Mouse (Mus musculus): ENCODE results near the gene Farp2.
"Not testable (repeated sequence)": the region's sequence is repeated elsewhere in the genome, so short reads cannot be mapped to it uniquely, and the experiment has no call there.

Gene Farp2

GRCm38 (mm10) chr1:93635091-93635579 lies 123.3 kb downstream of the Farp2 start:
- peak in 1 of 2 experiments; percentile 54 for DNase-seq (ENCODE audit: low spot score in 2 of 2)

DNA sequence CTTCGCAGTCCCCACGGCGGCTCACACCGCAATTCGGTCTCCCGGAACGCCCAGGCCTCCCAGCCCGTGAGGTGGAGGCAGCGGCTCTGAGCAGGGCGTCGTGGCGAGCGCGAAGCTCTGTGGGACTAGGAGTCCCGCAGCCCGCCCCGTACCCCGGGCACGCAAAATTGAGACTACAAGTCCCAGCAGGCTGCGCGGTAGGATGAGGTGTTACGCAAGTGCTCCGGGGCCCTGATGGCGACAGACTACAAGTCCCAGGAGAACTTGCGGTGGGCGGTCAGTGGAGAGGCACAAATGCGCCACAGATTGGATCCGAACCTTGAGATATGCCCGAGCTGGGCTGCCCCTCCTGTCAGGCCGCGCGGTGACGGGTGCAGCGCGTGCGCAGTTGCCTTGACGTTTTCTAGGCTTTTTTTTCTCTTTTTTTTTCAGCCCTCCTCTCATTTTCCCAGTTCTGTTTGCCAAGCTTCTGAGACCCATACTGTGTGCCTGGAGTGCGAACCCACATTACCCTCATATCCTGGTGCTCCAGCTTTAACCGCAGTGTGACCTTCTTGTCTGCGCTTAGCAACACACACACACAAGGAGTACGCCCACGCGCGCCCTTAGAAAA lies 123.8 kb downstream of the Farp2 start:
- peak; percentile 97 to 99 for DNase-seq (ENCODE audit: low spot score in 2 of 2)

GRCm38 (mm10) chr1:93636211-93636897 lies 124.5 kb downstream of the Farp2 start:
- DNase-seq (ENCODE audit: low spot score in 2 of 2): no peak

DNA sequence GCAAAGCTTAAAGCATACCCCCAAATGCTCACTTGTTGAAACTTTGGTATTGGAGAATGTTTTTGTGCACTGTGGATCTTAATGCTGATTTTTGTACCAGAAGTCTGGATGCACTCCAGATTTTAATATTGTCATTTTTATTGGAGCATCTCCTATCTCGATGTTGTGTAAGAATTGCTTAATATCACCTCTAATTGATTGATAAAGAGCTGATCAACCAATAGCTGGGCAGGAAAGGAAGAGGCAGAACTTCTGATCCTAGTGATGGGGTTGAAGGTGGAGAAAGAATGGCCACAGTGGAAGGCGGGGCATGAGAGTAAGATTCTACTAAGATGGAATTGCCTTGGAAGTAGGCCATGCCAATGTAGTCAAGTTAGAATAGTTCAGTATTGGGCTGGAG lies 130.1 kb downstream of the Farp2 start:
- no peak for DNase-seq (ENCODE audit: low spot score in 2 of 2)

DNA sequence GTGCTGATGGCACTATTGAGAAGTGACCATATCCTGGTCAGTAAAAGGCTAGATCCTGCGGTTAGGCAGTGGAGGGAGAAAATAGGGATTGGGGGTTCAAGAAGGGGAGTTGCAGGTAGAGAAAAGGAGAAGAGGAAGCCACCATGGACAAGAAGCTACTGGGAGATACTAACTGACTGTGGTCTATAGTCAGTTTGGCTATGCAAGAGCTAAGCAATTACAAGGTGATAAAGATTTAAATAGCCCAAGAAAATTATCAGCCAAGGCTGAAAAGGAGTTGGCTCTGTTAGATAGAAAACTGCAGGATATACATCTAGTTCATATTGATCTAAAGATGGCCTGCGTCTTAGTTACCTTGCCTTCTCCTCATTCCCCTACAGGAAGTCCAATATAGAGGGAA lies 130.8 kb downstream of the Farp2 start:
- no peak for DNase-seq (ENCODE audit: low spot score in 2 of 2)

DNA sequence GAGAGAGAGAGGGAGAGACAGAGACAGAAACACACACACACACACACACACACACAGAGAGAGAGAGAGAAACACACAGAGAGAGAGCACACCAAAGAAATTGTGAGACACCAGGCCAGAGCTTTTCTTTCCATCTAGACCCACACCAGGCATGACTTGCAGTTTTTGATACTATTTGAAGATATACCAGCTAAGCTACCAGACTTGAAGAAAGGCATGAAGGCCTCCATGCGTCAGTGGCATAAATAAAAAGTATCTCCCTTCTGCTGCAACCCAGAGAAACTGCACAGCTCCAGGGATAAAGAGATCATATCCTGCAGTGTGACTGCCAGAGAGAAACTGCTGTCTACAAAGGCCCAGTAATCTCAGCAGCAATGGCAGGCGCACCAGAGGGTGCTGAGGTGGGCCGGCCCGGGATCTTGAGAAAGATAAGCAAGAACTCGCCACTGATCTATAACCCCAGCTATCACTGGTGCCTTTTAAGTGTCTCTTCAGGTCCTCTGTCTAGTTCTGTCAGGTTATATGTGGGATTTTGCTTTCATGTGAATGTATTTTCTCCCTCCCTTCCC lies 137.8 kb downstream of the Farp2 start:
- DNase-seq (ENCODE audit: low spot score in 2 of 2): no peak

- no peak for DNase-seq (ENCODE audit: low spot score in 2 of 2)
These were observed 142.4 kb downstream of the Farp2 start for GRCm38 (mm10) chr1:93654275-93654674.

- DNase-seq (ENCODE audit: low spot score in 2 of 2): no peak
These were observed 142.9 kb downstream of the Farp2 start for GRCm38 (mm10) chr1:93654798-93655197.

GRCm38 (mm10) chr1:93656325-93657024 lies 144.6 kb downstream of the Farp2 start:
- DNase-seq (ENCODE audit: low spot score in 2 of 2): peak in 1 of 2 experiments; percentile 14

- DNase-seq (ENCODE audit: low spot score in 2 of 2): no peak
These were observed 145.1 kb downstream of the Farp2 start for GRCm38 (mm10) chr1:93657025-93657360.

DNA sequence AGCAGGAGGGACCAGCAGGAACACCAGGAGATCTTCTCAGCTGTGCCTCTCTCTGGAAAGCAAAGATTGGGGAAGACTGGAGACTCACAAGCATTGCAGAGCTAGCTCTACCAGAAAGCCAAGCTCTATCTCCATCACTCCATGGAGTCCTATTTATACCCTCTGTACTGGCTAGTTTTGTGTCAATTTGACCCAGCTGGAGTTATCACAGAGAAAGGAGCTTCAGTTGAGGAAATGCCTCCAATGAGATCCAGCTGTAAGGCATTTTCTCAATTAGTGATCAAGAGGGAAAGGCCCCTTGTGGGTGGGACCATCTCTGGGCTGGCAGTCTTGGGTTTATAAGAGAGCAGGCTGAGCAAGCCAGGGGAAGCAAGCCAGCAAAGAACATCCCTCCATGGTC lies 146.7 kb downstream of the Farp2 start, which contains the start of gene Stk25:
Gene Stk25 (minus strand): TSS at position 101 of the 400 bp plus-strand sequence.
- not testable (repeated sequence) for DNase-seq (ENCODE audit: low spot score in 2 of 2)

DNA sequence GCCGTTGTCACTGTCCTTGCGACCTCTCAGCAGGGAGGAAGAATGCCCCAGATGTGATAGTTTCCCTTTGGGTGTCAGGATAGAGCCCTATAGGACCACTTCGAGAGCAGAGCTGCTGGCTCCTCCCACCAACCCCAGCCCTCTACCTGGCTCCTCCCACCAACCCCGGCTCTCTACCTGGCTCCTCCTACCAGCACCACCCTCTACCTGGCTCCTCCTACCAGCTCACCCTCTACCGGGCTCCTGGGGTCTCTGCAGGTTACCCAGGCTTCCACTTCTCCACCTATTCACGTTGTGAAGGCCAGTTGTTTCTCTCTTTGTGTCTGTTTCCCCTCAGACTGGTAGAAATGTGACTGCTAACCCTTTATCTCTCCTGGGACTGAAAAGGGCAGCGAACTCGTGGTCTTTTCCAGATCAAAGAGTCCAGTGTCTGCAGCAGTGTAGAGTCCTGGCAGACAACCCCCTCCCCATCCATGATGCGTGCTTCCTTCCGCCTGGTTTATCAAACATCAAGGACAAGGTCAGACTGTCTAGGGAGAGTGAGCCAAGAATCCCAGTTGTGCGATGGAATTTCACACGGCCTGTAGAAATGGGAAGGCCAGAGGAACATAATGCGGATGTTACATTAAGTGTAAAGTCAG lies 156.0 kb downstream of the Farp2 start:
- no peak for DNase-seq (ENCODE audit: low spot score in 2 of 2)

DNA sequence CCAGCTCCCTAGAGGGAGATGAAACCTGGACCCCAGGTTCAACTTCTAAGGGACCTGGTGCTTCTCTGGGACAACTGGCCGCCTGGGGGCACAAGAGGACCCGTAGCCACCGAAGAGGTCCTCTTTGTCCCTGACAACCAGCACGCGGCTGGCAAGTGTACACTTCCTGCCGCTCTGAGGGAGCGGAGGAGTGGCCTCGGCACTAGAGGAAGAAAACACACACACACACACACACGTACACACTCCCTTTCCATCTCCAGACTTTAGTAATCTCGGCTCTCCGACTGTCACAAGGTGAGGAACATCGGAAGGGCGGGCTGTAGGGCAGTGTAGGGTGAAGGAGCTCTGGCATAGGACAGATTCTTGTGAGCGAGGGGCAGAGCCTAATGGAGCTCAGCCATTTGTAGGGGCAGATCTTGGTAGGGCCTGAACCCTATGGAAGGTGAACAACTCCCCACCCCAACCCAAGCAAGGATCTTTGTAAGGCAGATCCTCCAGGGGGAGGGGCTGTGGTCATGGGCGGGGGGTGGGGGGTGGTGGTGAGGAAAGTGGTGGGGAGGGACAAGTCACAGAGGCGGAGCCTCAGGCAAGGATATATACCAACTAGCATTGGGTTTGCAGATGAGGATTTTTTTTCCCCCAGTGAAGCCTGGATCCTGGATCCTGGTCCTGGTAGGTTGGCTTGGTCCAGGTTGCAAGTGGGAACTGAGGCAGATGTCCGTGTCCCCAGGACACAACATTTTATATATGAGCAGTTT lies 157.1 kb downstream of the Farp2 start:
- DNase-seq (ENCODE audit: low spot score in 2 of 2): peak; percentile 70 to 82

DNA sequence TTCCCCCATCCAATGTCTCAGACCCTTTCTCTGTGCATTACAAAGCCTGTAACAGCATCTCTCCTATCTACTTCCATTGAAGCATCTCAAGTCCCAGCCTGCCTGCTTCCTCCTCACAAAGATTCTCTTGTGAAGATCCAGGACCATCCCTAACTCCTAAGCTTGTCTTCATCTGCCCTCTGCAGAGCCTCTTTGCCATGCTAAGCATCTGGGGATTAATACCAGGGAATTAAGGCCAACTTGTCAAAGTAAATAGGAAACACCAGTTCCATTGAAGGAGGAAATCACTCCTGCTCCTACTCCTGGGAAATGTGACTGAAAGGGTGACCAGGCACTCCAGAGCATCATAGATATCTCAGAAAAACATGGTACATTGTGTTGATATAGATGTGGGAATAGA lies 158.1 kb downstream of the Farp2 start:
- DNase-seq (ENCODE audit: low spot score in 2 of 2): no peak
